Mouse (Mus musculus): ENCODE measurements around the gene Dyrk4. TPM values are rescaled to one million over a fixed set of nuclear protein-coding genes. Genes with fewer than 3 reads are reported as not detected.

The Dyrk4 gene
- polyA plus RNA-seq, 1 experiment from 2014 or later = 0.05 TPM

DNA sequence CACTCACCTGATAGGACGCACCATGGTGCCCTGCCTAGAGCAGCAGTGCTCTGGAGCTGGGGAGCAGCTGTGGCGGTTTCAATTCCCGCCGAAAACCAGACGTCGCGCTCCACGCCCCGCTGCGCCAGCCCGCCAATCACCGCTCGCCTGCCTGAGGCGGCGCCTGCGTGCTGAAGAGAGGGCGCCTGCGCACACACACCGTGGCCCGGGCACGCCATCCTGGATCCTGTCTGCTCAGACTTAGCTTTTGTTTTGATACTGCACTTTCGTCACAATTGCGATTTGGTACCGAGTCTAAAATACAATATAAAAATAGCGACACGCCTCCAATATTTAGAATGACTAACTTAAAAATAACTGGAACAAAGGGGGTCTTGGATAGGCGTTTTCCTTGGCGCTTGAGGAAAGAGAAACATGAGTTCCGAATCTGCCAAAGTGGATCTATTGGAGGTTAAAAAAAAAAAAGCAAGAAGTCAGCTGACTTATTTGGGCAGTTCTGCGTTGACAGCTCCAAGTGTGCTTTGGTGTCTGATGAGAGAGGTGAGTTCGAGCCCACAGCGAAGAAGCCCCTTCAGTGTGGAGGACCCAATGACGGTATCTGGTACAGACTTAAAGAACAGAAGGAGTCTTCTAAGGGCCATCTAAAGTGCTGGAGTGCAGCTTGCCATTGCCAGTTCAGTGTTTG is 18.0 kb upstream of the Dyrk4 start, which contains the start of the genes Rad51ap1 and D6Wsu163e:
TSS of gene Rad51ap1 (minus strand) at position 101 of the 685 bp plus-strand sequence.
TSS of gene D6Wsu163e (plus strand) at position 476 of the 685 bp plus-strand sequence.
- Histone ChIP-seq H3K9ac (ENCODE audit: low read depth, low read length) (peak within 1 kb of the TSS; percentile 85), H3K27ac (ENCODE audit: low read length) (peak within 1 kb of the TSS; percentile 80), H3K27me3 (ENCODE audit: control insufficient read depth, insufficient read depth, low read depth, low read length) (no peaks in the 10 kb centered on the region), H3K4me2 (ENCODE audit: low read depth, low read length) (peak within 1 kb of the TSS; percentile 85), H3K4me3 (ENCODE audit: low read depth, low read length) (peak within 1 kb of the TSS; percentile 87), H3K36me3 (ENCODE audit: control insufficient read depth, insufficient read depth) (peaks cover 11% of the 10 kb centered on the region), H3K9me3 (replicated peaks; ENCODE audit: control insufficient read depth, low read length) (no peaks in the 10 kb centered on the region), H3K4me1 (ENCODE audit: control insufficient read depth, low read depth, low read length) (peaks cover 22% of the 10 kb centered on the region)
- ATAC-seq (ENCODE audit: low read depth) = peak; percentile 99
- 0% methylated on average over 33 of the region's 33 CpGs for WGBS (ENCODE audit: insufficient replicate concordance)

GRCm38 (mm10) chr6:126938853-126939486 is 17.3 kb upstream of the Dyrk4 start:
- Histone ChIP-seq H3K4me3 (ENCODE audit: low read depth, low read length) (peak overlapping the region; percentile 87), H3K9me3 (replicated peaks; ENCODE audit: control insufficient read depth, low read length) (no peaks in the 10 kb centered on the region), H3K4me1 (ENCODE audit: control insufficient read depth, low read depth, low read length) (peaks cover 22% of the 10 kb centered on the region), H3K4me2 (ENCODE audit: low read depth, low read length) (peak overlapping the region; percentile 85), H3K9ac (ENCODE audit: low read depth, low read length) (peak overlapping the region; percentile 85), H3K27me3 (ENCODE audit: control insufficient read depth, insufficient read depth, low read depth, low read length) (no peaks in the 10 kb centered on the region), H3K27ac (ENCODE audit: low read length) (peak overlapping the region; percentile 80), H3K36me3 (ENCODE audit: control insufficient read depth, insufficient read depth) (peaks cover 15% of the 10 kb centered on the region)
- peak; percentile 3; the same call in 1 of the 2 replicates for ATAC-seq (ENCODE audit: low read depth)
- under 1% methylated on average over 31 of the region's 31 CpGs for WGBS (ENCODE audit: insufficient replicate concordance)

DNA sequence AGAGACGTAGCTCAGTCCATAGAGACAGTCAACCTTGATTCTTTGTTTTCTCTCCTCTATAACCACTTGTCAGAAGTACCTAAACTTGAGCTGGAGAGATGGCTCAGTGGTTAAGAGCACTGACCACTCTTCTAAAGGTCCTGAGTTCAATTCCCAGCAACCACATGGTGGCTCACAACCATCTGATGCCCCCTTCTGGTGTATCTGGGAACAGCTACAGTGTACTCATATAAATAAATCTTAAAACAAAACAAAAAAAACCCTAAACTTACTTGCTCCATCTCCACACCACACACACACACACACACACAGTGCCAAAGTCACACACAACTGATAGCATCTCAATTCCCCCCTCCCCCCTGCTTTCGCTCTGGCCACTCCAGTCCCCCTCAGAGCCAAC is 16.4 kb upstream of the Dyrk4 start:
- Histone ChIP-seq H3K4me3 (ENCODE audit: low read depth, low read length) (peak overlapping the region; percentile 87), H3K27ac (ENCODE audit: low read length) (no peak overlapping the region; the same call in 1 of the 2 replicates), H3K4me2 (ENCODE audit: low read depth, low read length) (peak overlapping the region; percentile 85), H3K27me3 (ENCODE audit: control insufficient read depth, insufficient read depth, low read depth, low read length) (no peaks in the 10 kb centered on the region), H3K9ac (ENCODE audit: low read depth, low read length) (peak overlapping the region; percentile 85), H3K4me1 (ENCODE audit: control insufficient read depth, low read depth, low read length) (peaks cover 22% of the 10 kb centered on the region), H3K36me3 (ENCODE audit: control insufficient read depth, insufficient read depth) (peaks cover 22% of the 10 kb centered on the region), H3K9me3 (replicated peaks; ENCODE audit: control insufficient read depth, low read length) (no peaks in the 10 kb centered on the region)
- ATAC-seq (ENCODE audit: low read depth) = no peak
- 55% methylated on average over 2 of the region's 2 CpGs for WGBS (ENCODE audit: insufficient replicate concordance)

DNA sequence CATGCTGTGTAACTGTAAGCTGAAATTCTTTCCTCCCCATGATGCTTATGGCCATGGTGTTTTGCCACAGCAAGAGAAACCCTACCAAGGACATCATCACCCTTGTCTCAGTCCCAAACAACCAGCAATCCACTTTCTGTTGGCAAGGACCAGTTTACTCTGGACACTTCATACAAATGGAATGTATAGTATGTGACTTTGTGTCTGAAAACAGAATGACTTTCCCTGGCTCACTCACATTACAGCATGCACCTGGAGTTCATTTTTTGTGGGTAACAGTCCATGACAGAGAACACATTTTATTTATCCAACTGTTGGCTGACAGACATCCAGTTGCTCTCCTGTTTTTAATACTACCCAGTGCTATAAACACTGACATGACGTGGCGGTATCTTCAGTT is 11.3 kb upstream of the Dyrk4 start:
- Histone ChIP-seq H3K4me3 (ENCODE audit: low read depth, low read length) (no peak overlapping the region), H3K36me3 (ENCODE audit: control insufficient read depth, insufficient read depth) (peaks cover 48% of the 10 kb centered on the region), H3K27ac (ENCODE audit: low read length) (no peak overlapping the region), H3K27me3 (ENCODE audit: control insufficient read depth, insufficient read depth, low read depth, low read length) (no peaks in the 10 kb centered on the region), H3K4me2 (ENCODE audit: low read depth, low read length) (no peak overlapping the region), H3K9ac (ENCODE audit: low read depth, low read length) (no peak overlapping the region), H3K4me1 (ENCODE audit: control insufficient read depth, low read depth, low read length) (peaks cover 6% of the 10 kb centered on the region), H3K9me3 (replicated peaks; ENCODE audit: control insufficient read depth, low read length) (no peaks in the 10 kb centered on the region)
- no peak for ATAC-seq (ENCODE audit: low read depth)
- 86% methylated on average over 2 of the region's 2 CpGs for WGBS (ENCODE audit: insufficient replicate concordance)

DNA sequence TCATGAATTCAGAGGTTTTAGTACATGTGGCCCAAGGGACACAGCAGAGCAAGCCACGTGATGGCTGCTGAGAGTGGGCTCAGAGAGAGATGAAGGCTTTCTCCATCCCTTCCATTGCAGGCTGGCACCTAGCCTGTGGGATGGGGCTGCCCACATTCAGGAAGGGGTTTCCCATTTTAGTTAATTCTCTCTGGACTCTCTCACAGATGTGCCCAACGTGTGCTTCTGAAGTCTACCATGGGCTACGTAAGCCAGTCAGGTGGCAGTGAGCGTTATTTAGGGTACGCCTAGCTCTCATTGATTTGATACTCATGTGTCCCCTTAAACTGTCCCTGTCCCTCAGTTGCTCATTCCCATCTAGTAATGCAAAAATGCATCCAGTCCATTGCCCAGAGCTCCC is 6.7 kb downstream of the Dyrk4 start:
- no peak overlapping the region for H3K4me3 ChIP-seq (ENCODE audit: low read depth, low read length)
- no peaks in the 10 kb centered on the region for H3K9me3 ChIP-seq (replicated peaks; ENCODE audit: control insufficient read depth, low read length)
- no peaks in the 10 kb centered on the region for H3K27me3 ChIP-seq (ENCODE audit: control insufficient read depth, insufficient read depth, low read depth, low read length)
- H3K27ac ChIP-seq (ENCODE audit: low read length) = no peak overlapping the region
- no peaks in the 10 kb centered on the region for H3K36me3 ChIP-seq (ENCODE audit: control insufficient read depth, insufficient read depth)
- H3K9ac ChIP-seq (ENCODE audit: low read depth, low read length) = no peak overlapping the region
- H3K4me2 ChIP-seq (ENCODE audit: low read depth, low read length) = no peak overlapping the region
- no peaks in the 10 kb centered on the region for H3K4me1 ChIP-seq (ENCODE audit: control insufficient read depth, low read depth, low read length)
- ATAC-seq (ENCODE audit: low read depth) = no peak
- whole genome bisulfite sequencing (ENCODE audit: insufficient replicate concordance) = 74% methylated on average over 5 of the region's 5 CpGs

- no peak overlapping the region for H3K4me3 ChIP-seq (ENCODE audit: low read depth, low read length)
- H3K27ac ChIP-seq (ENCODE audit: low read length) = no peak overlapping the region
- ATAC-seq (ENCODE audit: low read depth) = no peak
- no peaks in the 10 kb centered on the region for H3K9me3 ChIP-seq (replicated peaks; ENCODE audit: control insufficient read depth, low read length)
- H3K9ac ChIP-seq (ENCODE audit: low read depth, low read length) = no peak overlapping the region
- no peak overlapping the region for H3K4me2 ChIP-seq (ENCODE audit: low read depth, low read length)
- H3K36me3 ChIP-seq (ENCODE audit: control insufficient read depth, insufficient read depth) = no peaks in the 10 kb centered on the region
- WGBS (ENCODE audit: insufficient replicate concordance) = 34% methylated on average over 4 of the region's 4 CpGs
- H3K27me3 ChIP-seq (ENCODE audit: control insufficient read depth, insufficient read depth, low read depth, low read length) = no peaks in the 10 kb centered on the region
- H3K4me1 ChIP-seq (ENCODE audit: control insufficient read depth, low read depth, low read length) = no peaks in the 10 kb centered on the region
Observed at GRCm38 (mm10) chr6:126910727-126911126, 10.9 kb downstream of the Dyrk4 start.

GRCm38 (mm10) chr6:126907876-126908275 is 13.8 kb downstream of the Dyrk4 start:
- no peak overlapping the region for H3K4me2 ChIP-seq (ENCODE audit: low read depth, low read length)
- WGBS (ENCODE audit: insufficient replicate concordance) = 46% methylated on average over 3 of the region's 3 CpGs
- no peaks in the 10 kb centered on the region for H3K9me3 ChIP-seq (replicated peaks; ENCODE audit: control insufficient read depth, low read length)
- no peak overlapping the region for H3K27ac ChIP-seq (ENCODE audit: low read length)
- H3K9ac ChIP-seq (ENCODE audit: low read depth, low read length) = no peak overlapping the region
- no peaks in the 10 kb centered on the region for H3K27me3 ChIP-seq (ENCODE audit: control insufficient read depth, insufficient read depth, low read depth, low read length)
- ATAC-seq (ENCODE audit: low read depth) = no peak
- no peaks in the 10 kb centered on the region for H3K36me3 ChIP-seq (ENCODE audit: control insufficient read depth, insufficient read depth)
- H3K4me3 ChIP-seq (ENCODE audit: low read depth, low read length) = no peak overlapping the region
- H3K4me1 ChIP-seq (ENCODE audit: control insufficient read depth, low read depth, low read length) = no peaks in the 10 kb centered on the region

DNA sequence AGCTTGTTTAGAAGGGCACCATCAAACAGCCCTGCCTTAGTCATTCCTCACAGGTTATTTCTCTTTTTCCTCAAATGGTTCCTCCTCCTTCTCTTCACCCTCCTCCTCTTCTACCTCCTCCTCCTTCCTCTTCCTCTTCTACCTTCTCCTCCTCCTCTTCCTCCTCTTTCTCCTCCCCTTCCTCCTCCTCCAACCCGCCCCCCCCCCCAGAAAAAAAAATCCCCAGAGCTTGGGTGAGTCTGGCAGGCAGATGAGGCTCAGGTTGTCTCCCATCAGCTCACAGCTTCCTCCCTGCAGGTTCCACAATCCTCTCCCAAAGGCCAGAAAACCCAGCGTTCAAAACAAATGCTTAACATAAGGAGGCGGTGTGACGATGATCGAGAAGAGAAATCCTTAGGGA is 14.3 kb downstream of the Dyrk4 start:
- Histone ChIP-seq H3K4me2 (ENCODE audit: low read depth, low read length) (no peak overlapping the region), H3K4me3 (ENCODE audit: low read depth, low read length) (no peak overlapping the region), H3K27ac (ENCODE audit: low read length) (no peak overlapping the region), H3K27me3 (ENCODE audit: control insufficient read depth, insufficient read depth, low read depth, low read length) (no peaks in the 10 kb centered on the region), H3K36me3 (ENCODE audit: control insufficient read depth, insufficient read depth) (no peaks in the 10 kb centered on the region), H3K9me3 (replicated peaks; ENCODE audit: control insufficient read depth, low read length) (no peaks in the 10 kb centered on the region), H3K9ac (ENCODE audit: low read depth, low read length) (no peak overlapping the region), H3K4me1 (ENCODE audit: control insufficient read depth, low read depth, low read length) (no peaks in the 10 kb centered on the region)
- ATAC-seq (ENCODE audit: low read depth) = no peak
- 74% methylated on average over 4 of the region's 5 CpGs for WGBS (ENCODE audit: insufficient replicate concordance)

- Histone ChIP-seq H3K9ac (ENCODE audit: low read depth, low read length) (no peak overlapping the region), H3K9me3 (replicated peaks; ENCODE audit: control insufficient read depth, low read length) (no peaks in the 10 kb centered on the region), H3K4me3 (ENCODE audit: low read depth, low read length) (no peak overlapping the region), H3K4me1 (ENCODE audit: control insufficient read depth, low read depth, low read length) (no peaks in the 10 kb centered on the region), H3K36me3 (ENCODE audit: control insufficient read depth, insufficient read depth) (no peaks in the 10 kb centered on the region), H3K27ac (ENCODE audit: low read length) (no peak overlapping the region), H3K4me2 (ENCODE audit: low read depth, low read length) (no peak overlapping the region), H3K27me3 (ENCODE audit: control insufficient read depth, insufficient read depth, low read depth, low read length) (no peaks in the 10 kb centered on the region)
- ATAC-seq (ENCODE audit: low read depth) = no peak
- 19% methylated on average over 8 of the region's 8 CpGs for WGBS (ENCODE audit: insufficient replicate concordance)
Observed at GRCm38 (mm10) chr6:126877118-126877517, 44.5 kb downstream of the Dyrk4 start.

All from liver, embryonic 16.5 days (tissue).